Mouse (Mus musculus): ENCODE measurements around the gene Ankrd22.

Gene Ankrd22

DNA sequence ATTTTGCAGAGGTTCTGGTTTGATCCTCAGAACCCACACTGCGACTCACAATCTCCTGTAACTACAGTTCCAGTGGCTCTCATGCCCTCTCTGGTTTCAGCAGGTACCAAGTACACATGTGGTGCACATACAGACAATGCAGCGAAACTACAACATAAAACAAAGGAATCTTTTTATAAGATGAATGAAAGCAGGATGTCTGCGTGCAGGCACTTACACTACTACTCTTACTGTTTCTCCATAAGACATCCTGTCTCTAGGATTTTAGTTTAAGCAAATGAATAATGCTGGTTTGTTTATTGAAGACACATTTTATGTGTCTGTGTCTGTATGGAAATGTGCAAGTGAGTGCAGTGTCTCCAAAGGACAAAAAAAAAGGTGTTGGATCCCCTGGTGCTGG is 15.4 kb upstream of the Ankrd22 start:
- in situ Hi-C loops (cut with MboI, MseI): no loop called here

DNA sequence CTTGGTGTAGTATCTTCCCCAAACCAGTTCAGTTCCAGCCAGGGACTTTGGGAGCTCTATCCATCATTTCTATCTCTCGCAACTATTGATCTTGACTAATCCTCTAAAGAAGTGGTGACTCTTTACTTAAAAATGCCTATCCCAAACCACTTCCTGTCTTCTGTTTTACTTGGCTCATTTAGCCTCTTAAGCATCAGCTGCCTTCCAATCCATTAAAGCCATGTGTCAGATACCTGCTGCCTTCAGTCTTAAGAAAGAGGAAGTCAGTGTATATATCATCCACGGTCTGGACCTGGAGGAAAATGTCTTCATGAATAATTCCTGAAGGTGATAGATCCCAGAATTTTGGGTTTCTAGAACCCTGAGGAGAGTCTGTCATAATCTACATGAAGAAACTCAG is 14.5 kb upstream of the Ankrd22 start:
- in situ Hi-C loops (cut with MboI, MseI): no loop called here

DNA sequence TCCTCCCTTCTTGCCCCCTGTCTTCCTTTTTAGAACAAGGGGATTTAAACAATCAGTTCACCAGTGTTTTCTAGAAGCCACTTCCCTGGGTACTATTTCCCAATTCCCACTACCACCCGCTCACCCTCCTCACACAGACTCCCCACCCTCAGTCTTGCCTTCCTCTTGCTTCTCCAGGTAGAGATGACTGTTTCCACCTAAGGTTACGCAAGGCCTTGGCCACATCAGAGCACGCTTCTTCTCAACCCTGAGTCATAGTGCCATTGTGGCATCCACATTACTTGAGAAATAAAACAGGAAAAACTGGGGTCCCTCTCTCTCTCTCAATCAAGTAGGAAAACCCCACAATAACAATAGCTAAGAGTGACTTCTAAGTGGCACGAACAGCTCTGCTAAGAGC is 13.3 kb upstream of the Ankrd22 start:
- in situ Hi-C loops (cut with MboI, MseI): no loop called here

DNA sequence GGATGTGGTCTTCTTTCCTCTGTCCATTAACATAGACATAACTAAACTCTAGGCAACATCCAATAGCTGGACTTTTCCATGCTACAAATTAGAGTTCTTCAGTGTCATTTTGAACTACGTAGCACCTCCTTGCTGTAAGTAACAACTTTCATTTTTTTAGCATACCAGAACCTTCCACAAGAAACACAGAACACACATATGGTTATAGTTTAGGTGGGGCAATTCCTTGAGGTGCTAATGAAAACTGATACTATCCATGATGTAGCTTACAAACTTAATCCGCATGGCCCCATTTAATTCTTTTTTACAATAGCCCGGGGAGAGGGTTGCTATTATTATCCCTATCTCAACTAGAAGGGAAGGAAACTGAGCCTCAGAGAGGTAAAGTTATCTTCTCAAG is 8.2 kb upstream of the Ankrd22 start:
- in situ Hi-C loops (cut with MboI, MseI): no loop called here

- in situ Hi-C loops (cut with MboI, MseI): no loop called here
Measured at GRCm38 (mm10) chr19:34171167-34171566, 5.3 kb upstream of the Ankrd22 start.

GRCm38 (mm10) chr19:34169121-34169520 is 3.3 kb upstream of the Ankrd22 start:
- in situ Hi-C loops (cut with MboI, MseI): no loop called here

GRCm38 (mm10) chr19:34167896-34168661 is 2.2 kb upstream of the Ankrd22 start:
- in situ Hi-C loops (cut with MboI, MseI): no loop called here

GRCm38 (mm10) chr19:34166386-34166785 is 533 bp upstream of the Ankrd22 start:
- in situ Hi-C loops (cut with MboI, MseI): no loop called here

DNA sequence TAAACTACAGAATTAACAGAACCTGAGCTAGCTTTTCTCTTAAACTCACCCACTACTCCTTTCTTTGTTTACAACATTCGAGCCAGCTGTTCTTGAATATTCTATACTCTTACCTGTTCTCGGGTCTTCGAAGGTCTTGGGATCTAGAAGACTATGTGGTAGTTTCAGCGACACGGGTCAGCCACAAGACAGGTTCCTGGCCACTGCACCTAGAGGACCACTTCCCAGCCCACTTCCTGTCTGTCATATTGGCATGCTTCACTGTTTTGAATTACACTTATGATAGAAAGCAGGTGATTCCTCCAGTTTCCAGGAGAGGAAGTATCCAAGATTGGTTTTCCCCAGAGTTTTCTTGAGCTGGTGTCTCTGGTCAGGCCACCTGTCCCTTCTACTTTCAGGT is 3.2 kb downstream of the Ankrd22 start:
- in situ Hi-C loops (cut with MboI, MseI): no loop called here

DNA sequence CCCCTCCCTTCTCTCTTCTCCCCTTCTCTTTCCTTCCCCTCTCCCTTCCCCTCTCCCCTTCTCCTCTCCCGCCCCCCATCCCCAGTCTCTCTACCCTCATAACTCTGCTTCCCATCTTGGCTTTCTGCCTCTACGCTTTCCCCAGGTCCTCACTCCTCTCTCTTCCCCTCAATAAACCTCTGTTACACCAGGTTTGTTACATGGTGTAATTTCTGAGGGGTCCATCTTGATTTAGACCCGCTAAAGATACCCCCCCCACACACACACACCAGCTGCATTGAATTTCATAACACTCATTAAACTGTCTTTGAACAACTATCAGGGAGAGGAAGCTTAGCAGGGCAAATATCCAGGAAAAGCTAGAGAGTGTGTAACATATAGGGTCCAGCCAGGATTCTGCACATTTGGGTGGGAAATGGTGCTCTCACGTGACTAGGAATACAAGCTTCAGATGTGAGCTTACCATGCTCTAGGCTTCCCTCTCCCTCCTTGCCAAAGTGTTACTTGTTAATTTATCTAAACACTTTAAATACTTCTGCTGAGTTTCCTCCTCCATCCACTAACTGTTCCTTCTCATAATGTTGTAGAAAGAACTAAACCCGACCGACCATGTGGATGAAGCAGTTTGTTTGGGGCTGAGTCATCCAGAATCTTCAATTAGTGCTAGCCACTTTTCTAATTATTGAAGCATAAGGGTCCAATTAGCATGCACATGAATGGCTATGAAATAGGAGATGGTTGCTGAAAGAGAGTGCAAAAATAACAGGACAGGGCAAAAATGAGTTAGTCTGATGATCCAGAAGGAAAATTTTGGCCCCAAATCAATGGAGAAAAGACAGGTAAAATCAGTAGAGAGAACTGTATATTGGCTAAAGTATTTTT is 12.3 kb downstream of the Ankrd22 start:
- in situ Hi-C loops (cut with MboI, MseI): no loop called here

- in situ Hi-C loops (cut with MboI, MseI): no loop called here
Measured at GRCm38 (mm10) chr19:34151909-34152308, 13.9 kb downstream of the Ankrd22 start.

- in situ Hi-C loops (cut with MboI, MseI): loop anchor here (5.0 kb wide), 1 partner anchor 94 kb away; no protein-coding TSS in a partner anchor
Measured at GRCm38 (mm10) chr19:34148421-34148820, 17.4 kb downstream of the Ankrd22 start.

DNA sequence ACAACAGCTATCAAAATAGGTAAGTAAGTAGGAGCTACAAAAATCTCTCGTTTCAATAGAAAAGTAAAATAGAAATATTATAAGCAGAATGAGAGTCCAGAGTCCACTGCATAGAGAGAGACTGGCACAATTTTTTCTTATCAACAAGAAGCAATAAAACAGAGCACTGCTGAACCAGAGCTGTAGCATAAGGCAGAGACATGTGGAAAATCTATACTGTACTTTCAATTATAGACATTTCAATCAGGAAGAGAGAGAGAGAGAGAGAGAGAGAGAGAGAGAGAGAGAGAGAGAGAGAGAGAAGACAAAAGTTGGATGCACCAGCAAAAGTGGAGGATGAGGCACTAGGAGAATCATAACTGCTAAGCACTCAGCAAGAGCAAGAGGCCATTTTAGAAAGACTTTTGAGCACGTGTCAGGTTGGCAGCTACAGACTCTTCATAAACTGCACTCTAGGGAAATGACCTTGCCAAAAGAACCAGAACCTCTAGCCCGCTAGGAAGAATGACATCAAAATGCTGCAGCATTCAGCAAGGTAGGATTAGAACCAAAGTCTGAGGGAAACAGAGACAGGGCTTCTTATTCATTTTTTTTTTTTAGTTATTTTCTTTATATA is 26.3 kb downstream of the Ankrd22 start:
- in situ Hi-C loops (cut with MboI, MseI): no loop called here

GRCm38 (mm10) chr19:34138720-34139430 is 27.0 kb downstream of the Ankrd22 start:
- in situ Hi-C loops (cut with MboI, MseI): no loop called here

GRCm38 (mm10) chr19:34120107-34120731 is 45.6 kb downstream of the Ankrd22 start:
- in situ Hi-C loops (cut with MboI, MseI): no loop called here

- in situ Hi-C loops (cut with MboI, MseI): no loop called here
Measured at GRCm38 (mm10) chr19:34119653-34120052, 46.2 kb downstream of the Ankrd22 start.

DNA sequence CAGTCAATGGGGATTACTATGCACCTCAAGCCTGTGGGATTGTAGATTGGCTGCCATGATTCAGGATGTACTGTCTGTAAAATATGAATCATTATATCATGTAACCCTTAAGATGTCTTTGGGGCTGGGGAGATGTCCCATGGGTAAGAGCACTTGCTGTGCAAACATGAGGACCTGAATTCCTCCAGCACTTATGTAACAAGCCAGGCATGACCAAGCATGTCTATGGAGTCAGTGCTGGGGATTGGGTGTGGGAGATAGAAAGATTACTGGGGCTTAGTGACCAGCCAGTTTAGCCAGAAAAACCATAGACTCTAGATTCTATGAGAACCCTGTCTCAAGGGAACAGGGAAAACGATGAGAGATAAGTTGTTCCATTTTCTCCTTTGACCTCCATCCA is 46.8 kb downstream of the Ankrd22 start:
- in situ Hi-C loops (cut with MboI, MseI): no loop called here

- in situ Hi-C loops (cut with MboI, MseI): no loop called here
Measured at GRCm38 (mm10) chr19:34104841-34105240, 61.0 kb downstream of the Ankrd22 start.

- in situ Hi-C loops (cut with MboI, MseI): no loop called here
Measured at GRCm38 (mm10) chr19:34101888-34102287, 64.0 kb downstream of the Ankrd22 start.

DNA sequence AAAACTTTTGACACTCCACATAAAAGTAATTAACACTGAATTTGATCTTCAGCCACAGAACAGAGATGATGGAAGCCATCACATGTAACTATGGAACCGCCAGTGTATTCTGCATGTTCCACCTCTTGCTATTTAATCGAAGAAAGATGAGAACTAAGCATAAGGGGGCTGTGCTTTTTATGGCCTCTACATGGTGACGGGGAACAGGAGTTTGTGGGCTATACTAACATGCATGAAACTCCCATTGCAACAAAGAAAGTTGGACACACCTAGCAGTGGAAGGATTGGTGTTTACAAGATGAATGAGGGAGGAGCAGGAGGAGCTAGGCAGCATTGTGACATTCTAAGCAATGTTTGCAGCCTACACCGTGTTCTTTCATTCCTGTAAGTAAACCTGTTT is 65.2 kb downstream of the Ankrd22 start, which contains the start of gene Lipm:
Gene Lipm (plus strand): TSS at position 301 of the 400 bp plus-strand sequence.
- in situ Hi-C loops (cut with MboI, MseI): no loop called here

DNA sequence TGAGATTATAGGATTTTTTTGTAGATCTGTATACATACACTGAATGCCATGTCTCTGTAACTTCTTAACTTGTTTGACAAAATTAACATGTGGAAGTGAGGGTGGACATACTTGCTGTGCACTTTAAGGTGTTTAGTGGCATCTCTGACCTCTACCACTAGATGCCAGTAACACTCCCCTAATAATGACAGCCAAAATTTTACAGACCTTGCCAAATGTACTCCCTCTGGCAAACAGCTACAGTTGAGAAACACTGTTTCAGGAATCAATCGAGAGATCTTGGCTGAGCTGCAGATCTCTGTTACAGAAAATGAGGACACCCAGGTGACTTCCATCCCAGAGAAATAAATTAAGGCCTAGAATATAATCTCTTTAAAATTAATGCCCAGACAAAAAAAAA is 69.6 kb downstream of the Ankrd22 start:
- in situ Hi-C loops (cut with MboI, MseI): loop anchor here (10.0 kb wide), 1 partner anchor 139 kb away; no protein-coding TSS in a partner anchor
